Mouse (Mus musculus) ovary, postnatal 36 days (tissue): ENCODE data around the gene Vmn1r114.
"Not testable (repeated sequence)": the region's sequence is repeated elsewhere in the genome, so short reads cannot be mapped to it uniquely, and the experiment has no call there.

Experiments used
- DNase-seq: peaks from one replicate; pipeline ENCODE4 v3.0.0; 2022; ENCODE audit warnings: low spot score, mixed read lengths

The Vmn1r114 gene

GRCm38 (mm10) chr7:20812086-20812485, at the start of gene Vmn1r114:
Vmn1r114 (minus strand) TSS chr7:20812186.
- not testable (repeated sequence) for DNase-seq

- DNase-seq: not testable (repeated sequence)
Observed at GRCm38 (mm10) chr7:20844885-20845284, 32.9 kb upstream of the Vmn1r114 start, which contains the start of gene Vmn1r115. Vmn1r115 (minus strand) TSS chr7:20844985.

- DNase-seq: not testable (repeated sequence)
Observed at GRCm38 (mm10) chr7:20786985-20787384, 25.0 kb downstream of the Vmn1r114 start, which contains the start of gene Vmn1r113. Vmn1r113 (plus strand) TSS chr7:20787285.

GRCm38 (mm10) chr7:20770885-20771284, 41.1 kb downstream of the Vmn1r114 start, which contains the start of gene Vmn1r112:
Vmn1r112 (plus strand) TSS chr7:20771185.
- DNase-seq: not testable (repeated sequence)
